Mouse (Mus musculus): ENCODE data around the gene Hoxd9. TPM values are rescaled to one million over a fixed set of nuclear protein-coding genes. Genes with fewer than 3 reads are reported as not detected.

The Hoxd9 gene
- polyA plus RNA-seq, 1 experiment from 2014 or later = 0.11 TPM

DNA sequence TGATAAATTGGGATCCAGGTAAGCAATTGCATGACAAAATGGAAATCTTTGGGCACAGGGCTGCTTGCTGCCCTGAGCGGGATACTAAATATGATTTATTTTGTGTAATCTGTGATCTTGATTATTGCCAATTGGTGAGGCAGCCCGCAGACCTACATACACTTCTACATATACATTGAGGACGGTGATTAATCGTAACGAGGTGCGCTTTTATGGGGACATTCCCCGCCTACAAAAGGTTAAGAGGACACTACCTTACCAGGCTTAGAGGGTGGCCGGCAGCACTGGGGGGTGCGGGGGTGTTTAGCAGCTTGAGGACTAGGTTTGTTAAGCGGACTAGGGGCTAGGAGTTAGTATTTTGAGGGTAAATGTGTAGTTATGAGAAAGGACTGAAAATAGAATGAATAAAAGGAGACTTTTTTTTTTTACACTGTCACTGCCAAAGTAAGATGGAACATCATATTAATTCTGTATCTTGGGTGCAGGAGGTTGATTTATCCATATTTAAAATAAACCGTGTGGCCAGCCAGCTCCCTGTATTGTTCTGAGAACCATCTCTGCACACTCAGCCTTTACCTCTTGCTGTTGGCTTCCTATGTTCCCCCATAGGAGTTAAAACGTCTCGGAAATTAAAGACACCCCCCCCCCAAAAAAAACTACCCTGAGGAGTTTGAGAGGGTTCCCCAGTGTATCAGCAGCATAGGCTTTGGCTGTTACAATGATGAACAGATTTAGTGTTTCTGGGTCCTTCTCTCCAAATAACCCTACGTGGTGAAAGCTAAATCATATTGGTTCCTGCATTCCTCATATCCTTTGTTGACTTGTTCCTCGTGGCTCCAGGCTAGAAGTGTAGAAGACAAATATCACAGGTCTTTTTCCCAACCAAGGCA, 39.4 kb downstream of the Hoxd9 start:
- WGBS = 2% methylated on average over 15 of the region's 15 CpGs
- peak overlapping the region; percentile 48 for H3K4me3 ChIP-seq (ENCODE audit: low read depth, low read length)
- H3K36me3 ChIP-seq (ENCODE audit: control insufficient read depth, insufficient read depth, low read length) = no peaks in the 10 kb centered on the region
- H3K4me2 ChIP-seq (replicated peaks; ENCODE audit: low read depth, low read length) = peak overlapping the region; percentile 54
- peak overlapping the region; percentile 95 for H3K27ac ChIP-seq (ENCODE audit: low read depth, low read length)
- peaks cover 71% of the 10 kb centered on the region for H3K27me3 ChIP-seq (ENCODE audit: control insufficient read depth, insufficient read depth, low read length)
- DNase-seq (ENCODE audit: low spot score) = peak; percentile 59
- ATAC-seq (ENCODE audit: low FRiP score) = no peak
- no peaks in the 10 kb centered on the region for H3K4me1 ChIP-seq (replicated peaks; ENCODE audit: control insufficient read depth, insufficient read depth, low read length)
- H3K9me3 ChIP-seq (ENCODE audit: control insufficient read depth, low read length) = no peaks in the 10 kb centered on the region
- H3K9ac ChIP-seq (ENCODE audit: low read depth, low read length) = peak overlapping the region; percentile 76

GRCm38 (mm10) chr2:74737578-74738070, 40.1 kb downstream of the Hoxd9 start:
- ATAC-seq (ENCODE audit: low FRiP score) (no peak), DNase-seq (ENCODE audit: low spot score) (peak; percentile 59)
- H3K9ac ChIP-seq (ENCODE audit: low read depth, low read length) = peak overlapping the region; percentile 76
- peak overlapping the region; percentile 54 for H3K4me2 ChIP-seq (replicated peaks; ENCODE audit: low read depth, low read length)
- peaks cover 67% of the 10 kb centered on the region for H3K27me3 ChIP-seq (ENCODE audit: control insufficient read depth, insufficient read depth, low read length)
- no peaks in the 10 kb centered on the region for H3K4me1 ChIP-seq (replicated peaks; ENCODE audit: control insufficient read depth, insufficient read depth, low read length)
- H3K27ac ChIP-seq (ENCODE audit: low read depth, low read length) = peak overlapping the region; percentile 95
- H3K4me3 ChIP-seq (ENCODE audit: low read depth, low read length) = peak overlapping the region; percentile 48
- H3K9me3 ChIP-seq (ENCODE audit: control insufficient read depth, low read length) = no peaks in the 10 kb centered on the region
- H3K36me3 ChIP-seq (ENCODE audit: control insufficient read depth, insufficient read depth, low read length) = no peaks in the 10 kb centered on the region
- WGBS = under 1% methylated on average over 7 of the region's 7 CpGs

DNA sequence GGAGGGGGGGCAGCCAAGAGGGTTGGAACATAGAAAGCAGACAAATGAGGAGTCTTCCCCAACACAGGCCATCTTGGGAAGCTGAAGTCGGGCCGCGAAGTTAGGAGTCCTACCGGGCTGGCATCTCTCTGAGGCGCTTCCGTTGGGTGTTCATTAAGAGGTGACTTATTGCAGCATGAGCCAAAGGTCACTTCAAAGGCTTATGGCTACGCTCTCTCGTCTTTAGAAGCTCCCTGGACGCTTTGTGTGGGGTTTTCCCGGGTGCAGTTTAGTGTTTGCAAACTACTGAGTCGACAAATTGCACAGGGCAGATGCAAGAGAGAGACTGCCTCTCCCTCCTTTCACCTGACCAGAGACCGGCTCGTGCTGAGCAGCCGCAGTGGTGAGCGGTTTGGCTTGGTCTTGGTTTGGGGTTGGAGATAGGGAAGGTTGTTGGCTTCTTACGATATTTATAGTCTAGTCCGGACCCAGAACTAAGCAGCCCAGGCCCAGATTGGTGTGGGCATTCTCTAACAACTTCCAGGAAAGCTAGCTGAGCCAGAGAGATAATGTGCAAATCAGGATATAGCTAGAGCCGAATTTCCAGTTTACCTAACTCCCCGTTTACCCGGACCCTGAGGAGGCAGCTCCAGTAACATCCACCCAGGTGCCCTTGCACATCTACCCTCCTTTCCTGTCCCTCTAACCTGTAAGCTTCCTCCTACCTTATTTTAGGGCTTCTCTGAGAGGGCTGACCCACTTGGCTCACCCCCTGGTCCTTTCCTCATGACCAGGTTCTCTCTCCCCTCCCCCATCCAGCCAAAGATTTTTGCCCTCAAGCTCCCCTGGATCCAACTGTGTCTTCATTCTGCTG, 41.3 kb downstream of the Hoxd9 start:
- DNase-seq (ENCODE audit: low spot score) (peak; percentile 66), ATAC-seq (ENCODE audit: low FRiP score) (no peak)
- Histone ChIP-seq H3K27ac (ENCODE audit: low read depth, low read length) (peak overlapping the region; percentile 95), H3K9ac (ENCODE audit: low read depth, low read length) (peak overlapping the region; percentile 76), H3K36me3 (ENCODE audit: control insufficient read depth, insufficient read depth, low read length) (no peaks in the 10 kb centered on the region), H3K4me3 (ENCODE audit: low read depth, low read length) (peak overlapping the region; percentile 48), H3K4me1 (replicated peaks; ENCODE audit: control insufficient read depth, insufficient read depth, low read length) (no peaks in the 10 kb centered on the region), H3K4me2 (replicated peaks; ENCODE audit: low read depth, low read length) (peak overlapping the region; percentile 54), H3K27me3 (ENCODE audit: control insufficient read depth, insufficient read depth, low read length) (peaks cover 69% of the 10 kb centered on the region), H3K9me3 (ENCODE audit: control insufficient read depth, low read length) (no peaks in the 10 kb centered on the region)
- WGBS = 2% methylated on average over 20 of the region's 20 CpGs

GRCm38 (mm10) chr2:74739476-74739800, 41.9 kb downstream of the Hoxd9 start:
- Histone ChIP-seq H3K4me2 (replicated peaks; ENCODE audit: low read depth, low read length) (peak overlapping the region; percentile 54), H3K27ac (ENCODE audit: low read depth, low read length) (peak overlapping the region; percentile 95), H3K9ac (ENCODE audit: low read depth, low read length) (peak overlapping the region; percentile 76)

GRCm38 (mm10) chr2:74739869-74740268, 42.3 kb downstream of the Hoxd9 start:
- Histone ChIP-seq H3K27ac (ENCODE audit: low read depth, low read length) (peak overlapping the region; percentile 95), H3K27me3 (ENCODE audit: control insufficient read depth, insufficient read depth, low read length) (peaks cover 74% of the 10 kb centered on the region), H3K4me3 (ENCODE audit: low read depth, low read length) (peak overlapping the region; percentile 48), H3K4me2 (replicated peaks; ENCODE audit: low read depth, low read length) (peak overlapping the region; percentile 54), H3K9ac (ENCODE audit: low read depth, low read length) (peak overlapping the region; percentile 76), H3K4me1 (replicated peaks; ENCODE audit: control insufficient read depth, insufficient read depth, low read length) (no peaks in the 10 kb centered on the region), H3K9me3 (ENCODE audit: control insufficient read depth, low read length) (no peaks in the 10 kb centered on the region), H3K36me3 (ENCODE audit: control insufficient read depth, insufficient read depth, low read length) (no peaks in the 10 kb centered on the region)
- WGBS = 1% methylated on average over 14 of the region's 14 CpGs
- peak; percentile 58 for DNase-seq (ENCODE audit: low spot score)
- ATAC-seq (ENCODE audit: low FRiP score) = 0 out of 2 replicates have a peak, but pooled peaks have one; percentile 13

More at GRCm38 (mm10) chr2:74739476-74739800, 41.9 kb downstream of the Hoxd9 start:
- Histone ChIP-seq H3K9me3 (ENCODE audit: control insufficient read depth, low read length) (no peaks in the 10 kb centered on the region), H3K27me3 (ENCODE audit: control insufficient read depth, insufficient read depth, low read length) (peaks cover 74% of the 10 kb centered on the region), H3K36me3 (ENCODE audit: control insufficient read depth, insufficient read depth, low read length) (no peaks in the 10 kb centered on the region), H3K4me1 (replicated peaks; ENCODE audit: control insufficient read depth, insufficient read depth, low read length) (no peaks in the 10 kb centered on the region), H3K4me3 (ENCODE audit: low read depth, low read length) (peak overlapping the region; percentile 48)
- no peak for DNase-seq (ENCODE audit: low spot score)
- WGBS = 10% methylated on average over 2 of the region's 2 CpGs
- ATAC-seq (ENCODE audit: low FRiP score) = no peak

- Histone ChIP-seq H3K27ac (ENCODE audit: low read depth, low read length) (peak overlapping the region; percentile 95), H3K36me3 (ENCODE audit: control insufficient read depth, insufficient read depth, low read length) (no peaks in the 10 kb centered on the region), H3K9me3 (ENCODE audit: control insufficient read depth, low read length) (no peaks in the 10 kb centered on the region), H3K4me3 (ENCODE audit: low read depth, low read length) (peak overlapping the region; percentile 48), H3K27me3 (ENCODE audit: control insufficient read depth, insufficient read depth, low read length) (peaks cover 72% of the 10 kb centered on the region), H3K9ac (ENCODE audit: low read depth, low read length) (peak overlapping the region; percentile 76), H3K4me2 (replicated peaks; ENCODE audit: low read depth, low read length) (peak overlapping the region; percentile 54), H3K4me1 (replicated peaks; ENCODE audit: control insufficient read depth, insufficient read depth, low read length) (no peaks in the 10 kb centered on the region)
- DNase-seq (ENCODE audit: low spot score) = peak; percentile 69
- WGBS = under 1% methylated on average over 43 of the region's 43 CpGs
- ATAC-seq (ENCODE audit: low FRiP score) = 0 out of 2 replicates have a peak, but pooled peaks have one; percentile 31
Measured at GRCm38 (mm10) chr2:74740311-74741091, 43.0 kb downstream of the Hoxd9 start.

- no peaks in the 10 kb centered on the region for H3K9me3 ChIP-seq (ENCODE audit: control insufficient read depth, low read length)
- H3K27ac ChIP-seq (ENCODE audit: low read depth, low read length) = peak overlapping the region; percentile 95
- DNase-seq (ENCODE audit: low spot score) (peak; percentile 56), ATAC-seq (ENCODE audit: low FRiP score) (no peak)
- no peak overlapping the region for H3K4me3 ChIP-seq (ENCODE audit: low read depth, low read length)
- WGBS = 20% methylated on average over 2 of the region's 3 CpGs
- no peak overlapping the region for H3K9ac ChIP-seq (ENCODE audit: low read depth, low read length)
- no peaks in the 10 kb centered on the region for H3K36me3 ChIP-seq (ENCODE audit: control insufficient read depth, insufficient read depth, low read length)
- peaks cover 72% of the 10 kb centered on the region for H3K27me3 ChIP-seq (ENCODE audit: control insufficient read depth, insufficient read depth, low read length)
- peak overlapping the region; percentile 54; the same call in 1 of the 2 replicates for H3K4me2 ChIP-seq (replicated peaks; ENCODE audit: low read depth, low read length)
- H3K4me1 ChIP-seq (replicated peaks; ENCODE audit: control insufficient read depth, insufficient read depth, low read length) = no peaks in the 10 kb centered on the region
Measured at GRCm38 (mm10) chr2:74741252-74741978, 43.9 kb downstream of the Hoxd9 start.

- Histone ChIP-seq H3K9ac (ENCODE audit: low read depth, low read length) (no peak overlapping the region), H3K27me3 (ENCODE audit: control insufficient read depth, insufficient read depth, low read length) (peaks cover 74% of the 10 kb centered on the region), H3K36me3 (ENCODE audit: control insufficient read depth, insufficient read depth, low read length) (no peaks in the 10 kb centered on the region), H3K4me2 (replicated peaks; ENCODE audit: low read depth, low read length) (no peak overlapping the region), H3K4me1 (replicated peaks; ENCODE audit: control insufficient read depth, insufficient read depth, low read length) (no peaks in the 10 kb centered on the region), H3K27ac (ENCODE audit: low read depth, low read length) (no peak overlapping the region), H3K9me3 (ENCODE audit: control insufficient read depth, low read length) (no peaks in the 10 kb centered on the region), H3K4me3 (ENCODE audit: low read depth, low read length) (no peak overlapping the region)
- no peak for DNase-seq (ENCODE audit: low spot score)
- ATAC-seq (ENCODE audit: low FRiP score) = no peak
Measured at GRCm38 (mm10) chr2:74741979-74742277, 44.4 kb downstream of the Hoxd9 start.
